Mouse (Mus musculus) heart, postnatal 36 days (tissue): ENCODE results near the gene Sardh. TPM values are rescaled to one million over a fixed set of nuclear protein-coding genes. Genes with fewer than 3 reads are reported as not detected.

ENCODE experiments used
- DNase-seq, 2 experiments: peaks; one replicate each; pipeline ENCODE4 v3.0.0; 2021 to 2022
- intact Hi-C: fragments of 180-260 bp; cut with DNase I; formaldehyde crosslinking; loops from one replicate; pipeline ENCODE4 v1.15.1; 2025
- total RNA-seq, 2 experiments: library from RNA; stranded (reverse); gene quantifications; 2 replicates each; pipeline ENCODE4 v1.2.3; 2021

The Sardh gene
- 1 to 10 TPM; 4.8 to 7.1 TPM for total RNA-seq

DNA sequence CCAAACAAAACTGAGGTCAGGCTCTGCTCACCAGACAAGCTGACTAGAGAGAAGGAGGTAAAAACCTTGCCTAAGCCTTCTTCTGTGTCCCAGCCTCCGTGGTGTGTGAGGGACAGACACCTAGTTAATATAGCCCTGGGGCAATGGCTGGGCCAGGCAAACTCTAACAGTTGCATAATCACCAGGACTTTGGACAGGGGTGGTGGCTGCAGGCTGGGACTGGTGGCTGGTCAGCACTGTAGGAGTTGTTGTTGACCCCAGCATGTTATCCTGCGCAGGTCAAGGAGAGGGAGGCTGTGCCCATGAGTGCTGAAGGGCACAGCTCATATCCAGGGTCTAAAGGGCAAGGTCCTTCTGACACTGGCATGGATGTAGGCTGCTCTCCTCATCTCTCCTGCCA is at the start of gene Sardh:
TSS of gene Sardh (minus strand) at position 127 of the 400 bp plus-strand sequence.
- no peak for DNase-seq
- intact Hi-C loops, result no loop called here

DNA sequence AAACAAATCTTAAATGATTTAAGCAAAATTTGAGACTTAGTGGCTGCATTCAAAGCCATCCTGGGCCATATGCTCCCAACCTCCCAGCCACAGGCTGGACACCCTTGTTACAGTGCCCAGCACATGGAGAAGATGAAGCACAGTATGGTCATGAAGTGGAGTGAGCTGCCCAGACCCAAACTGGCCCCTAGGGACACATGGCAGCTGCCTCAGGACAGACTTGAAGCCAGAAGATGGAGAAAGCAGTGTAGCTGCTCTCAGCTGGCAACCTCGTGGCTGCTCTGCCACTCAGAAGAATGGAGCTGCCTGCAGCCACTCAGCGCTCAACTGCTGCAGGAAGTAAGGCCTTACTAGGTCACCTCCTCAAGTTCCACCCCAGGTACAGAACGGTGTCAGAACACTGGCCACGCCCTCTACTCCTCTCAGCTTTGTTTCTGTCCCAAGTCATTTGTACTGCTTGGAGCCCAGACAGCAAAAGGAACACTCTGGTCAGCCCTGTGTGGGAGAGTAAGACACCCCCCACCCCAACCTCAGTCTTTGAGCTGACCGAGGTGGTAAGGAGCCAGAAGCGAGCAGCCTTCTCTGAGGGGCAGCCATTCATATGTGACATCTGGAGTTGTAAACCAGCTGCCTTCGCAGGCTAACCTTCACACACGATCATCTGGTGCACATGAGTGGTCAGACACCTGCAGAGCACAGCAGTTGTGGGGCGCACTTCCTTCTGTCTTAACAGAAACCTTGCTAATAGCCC is 48.7 kb upstream of the Sardh start:
- DNase-seq, result no peak
- intact Hi-C loops, result no loop called here

DNA sequence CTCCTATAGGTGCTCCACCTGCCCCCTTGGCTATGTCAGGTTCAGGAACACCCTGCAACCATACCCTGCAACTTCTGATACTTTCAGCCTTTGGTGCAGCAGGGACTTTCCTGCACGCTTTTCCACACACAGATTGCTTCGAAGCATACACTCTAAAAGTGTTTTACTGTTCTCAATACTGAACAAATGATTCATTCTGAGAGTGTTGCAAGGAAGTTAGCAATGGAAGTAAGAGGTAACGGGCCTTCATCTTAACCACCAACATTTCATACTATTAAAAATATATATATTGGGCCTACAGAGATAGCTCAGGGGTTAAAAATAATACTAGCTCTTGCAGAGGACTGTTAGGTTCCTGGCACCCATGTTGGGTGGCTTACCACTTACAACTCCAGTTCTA is 46.6 kb upstream of the Sardh start:
- intact Hi-C loops, result loop anchor here (2.0 kb wide), 1 partner anchor 20 kb away; no protein-coding TSS in a partner anchor
- no peak for DNase-seq

DNA sequence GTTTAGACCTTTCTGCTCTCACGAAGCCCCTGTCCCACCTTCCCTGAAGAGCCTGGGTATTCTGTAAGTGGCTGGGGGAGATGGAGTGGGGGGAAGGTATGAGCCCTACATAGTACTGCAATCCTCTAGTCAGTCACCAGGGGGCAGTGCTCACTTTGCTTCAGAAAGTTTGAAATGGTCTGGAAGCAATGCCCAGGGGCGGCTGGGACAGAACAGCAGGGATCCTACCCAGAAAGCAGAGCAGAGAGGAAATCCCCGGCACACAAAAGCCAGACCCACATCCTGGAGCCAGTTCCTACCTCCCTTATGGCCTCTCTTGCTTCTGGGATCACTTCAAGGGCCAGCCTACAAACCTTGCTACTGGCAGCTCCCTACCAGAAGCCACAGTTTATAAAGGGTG is 40.9 kb upstream of the Sardh start:
- DNase-seq, result peak; percentile 81 to 86
- intact Hi-C loops, result loop anchor here (1.0 to 10.0 kb wide), 2 partner anchors 139 to 476 kb away; no protein-coding TSS in a partner anchor

DNA sequence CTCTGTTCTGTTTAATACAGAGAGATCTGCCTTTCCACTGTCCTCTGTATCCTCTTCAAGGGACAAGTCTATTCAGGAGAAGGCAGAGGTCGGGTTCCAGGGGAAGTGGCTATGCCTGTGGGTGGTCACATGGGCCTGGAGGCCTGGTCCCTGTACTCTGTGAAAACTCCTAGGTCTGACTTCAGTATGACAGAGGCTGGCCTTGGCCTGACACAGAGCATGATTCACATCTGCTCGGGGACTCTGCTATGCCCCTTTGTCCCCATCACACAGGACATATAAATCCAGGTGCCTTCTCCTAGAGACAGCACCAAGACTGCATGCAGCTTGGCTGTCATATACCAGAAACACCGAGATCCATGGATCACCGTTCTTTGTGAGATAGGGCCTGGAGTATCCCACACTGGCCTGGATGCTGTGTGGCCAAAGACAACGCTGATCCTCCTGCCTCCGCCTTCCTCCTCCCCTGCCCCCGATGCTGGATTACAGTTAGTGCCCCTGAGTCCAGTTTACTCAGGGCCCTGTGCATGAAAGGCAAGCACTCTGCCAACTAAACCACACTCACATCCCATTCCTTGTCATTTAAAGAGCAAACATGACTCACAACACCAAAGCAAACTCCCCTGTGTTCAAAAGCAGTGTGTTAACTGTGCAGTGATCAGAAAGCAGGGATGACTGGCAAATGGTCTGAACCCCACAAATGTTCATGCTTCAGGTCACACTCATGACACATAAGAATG is 39.0 kb upstream of the Sardh start:
- intact Hi-C loops, result loop anchor here (10.0 kb wide), 1 partner anchor 478 kb away; no protein-coding TSS in a partner anchor
- DNase-seq, result no peak

DNA sequence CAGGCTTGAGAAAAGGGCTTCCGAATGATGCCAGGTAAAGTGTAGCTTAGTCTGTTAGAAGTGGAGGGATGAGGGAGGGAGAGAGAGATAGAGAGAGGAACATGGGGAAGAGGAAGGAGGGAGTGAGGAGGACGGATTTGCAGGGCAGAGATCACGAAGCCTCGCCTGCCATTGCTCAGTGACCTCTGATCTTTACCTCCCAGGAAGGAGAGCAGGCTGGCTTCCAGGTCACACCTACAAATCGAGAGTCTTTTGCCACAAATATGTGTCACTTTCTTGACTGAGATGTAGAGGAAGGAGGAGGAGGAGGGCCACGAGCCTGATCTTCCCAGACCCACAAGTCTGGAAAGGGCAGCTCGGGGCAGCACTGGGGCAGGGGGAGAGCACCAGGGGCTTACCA is 36.3 kb upstream of the Sardh start:
- intact Hi-C loops, result loop anchor here (5.0 to 10.0 kb wide), 2 partner anchors 248 to 480 kb away; no protein-coding TSS in a partner anchor
- no peak for DNase-seq

DNA sequence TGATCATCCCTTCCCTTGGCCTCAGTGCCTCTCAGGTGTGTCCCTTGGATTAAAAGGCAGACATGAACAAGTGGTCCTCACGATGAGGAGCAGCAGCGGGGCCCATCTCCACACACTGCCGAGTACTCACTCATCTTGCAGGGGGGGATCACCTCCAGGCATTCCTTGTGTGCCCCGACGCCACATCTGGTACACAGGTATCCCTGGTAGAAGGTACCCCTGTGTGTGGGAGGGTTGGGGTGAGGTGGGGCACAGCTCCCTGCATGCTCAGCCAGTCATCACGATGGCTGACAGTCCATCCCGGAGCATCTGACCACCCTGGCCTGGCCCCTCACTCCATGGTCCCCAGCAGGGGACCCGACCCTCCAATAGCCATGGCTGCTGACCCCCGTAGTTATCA is 33.6 kb upstream of the Sardh start:
- no peak for DNase-seq
- intact Hi-C loops, result loop anchor here (2.0 to 10.0 kb wide), 3 partner anchors 61 to 483 kb away; no protein-coding TSS in a partner anchor

DNA sequence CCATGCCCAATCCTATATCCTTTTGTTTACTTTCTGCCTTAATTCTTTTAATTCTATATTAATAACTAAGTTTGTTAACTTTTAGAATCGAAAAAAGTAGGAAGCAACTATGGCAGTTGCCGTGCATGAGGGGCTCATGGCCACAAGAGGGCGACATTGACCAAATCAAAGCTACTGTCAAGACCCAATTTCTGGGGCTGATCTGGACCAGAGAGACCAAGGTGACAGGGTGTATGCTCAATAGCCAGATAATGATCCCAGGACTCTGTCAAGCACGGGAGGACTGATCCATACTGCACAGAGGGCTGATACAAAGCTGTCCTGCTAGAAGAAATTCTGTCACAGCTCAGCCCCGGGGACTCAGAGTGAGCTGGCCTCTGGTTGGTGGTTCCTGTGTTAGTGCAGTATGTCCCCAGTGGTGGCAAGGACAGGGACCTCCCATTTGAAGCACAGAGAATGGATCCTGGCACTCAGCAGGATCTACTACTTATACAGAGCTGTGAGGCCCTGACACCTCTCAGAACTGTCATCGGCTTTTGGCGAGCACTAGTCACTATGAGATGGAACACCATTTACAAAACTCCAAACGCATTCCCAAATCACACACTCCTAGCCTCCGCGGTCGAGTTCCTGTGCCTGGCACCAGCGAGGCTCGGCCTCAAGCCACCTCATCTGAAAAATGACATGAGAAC is 32.9 kb upstream of the Sardh start:
- intact Hi-C loops, result loop anchor here (2.0 to 10.0 kb wide), 3 partner anchors 62 to 484 kb away; no protein-coding TSS in a partner anchor

DNA sequence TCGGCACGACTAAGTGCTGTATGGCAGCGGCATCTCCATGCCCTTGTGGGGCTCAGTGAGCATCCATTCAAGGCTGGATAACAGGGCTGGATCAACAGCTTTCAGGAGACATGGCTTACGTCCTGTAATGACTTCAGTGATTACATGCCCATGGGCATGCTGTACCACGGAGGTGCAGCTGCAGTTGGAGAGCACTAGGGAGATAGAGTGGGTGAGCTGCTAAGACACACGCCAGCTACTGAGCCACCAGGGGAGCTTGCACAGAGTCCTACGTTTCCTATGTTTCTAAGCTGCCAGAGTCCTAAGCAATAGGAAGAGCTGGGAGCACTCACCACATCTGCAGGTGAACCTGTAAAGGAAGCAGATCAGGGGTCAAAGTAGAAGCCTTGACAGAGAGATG is 30.7 kb upstream of the Sardh start:
- DNase-seq, result no peak
- intact Hi-C loops, result no loop called here

More for the DNA sequence above, 32.9 kb upstream of the Sardh start:
- DNase-seq, result peak; percentile 72 to 78

DNA sequence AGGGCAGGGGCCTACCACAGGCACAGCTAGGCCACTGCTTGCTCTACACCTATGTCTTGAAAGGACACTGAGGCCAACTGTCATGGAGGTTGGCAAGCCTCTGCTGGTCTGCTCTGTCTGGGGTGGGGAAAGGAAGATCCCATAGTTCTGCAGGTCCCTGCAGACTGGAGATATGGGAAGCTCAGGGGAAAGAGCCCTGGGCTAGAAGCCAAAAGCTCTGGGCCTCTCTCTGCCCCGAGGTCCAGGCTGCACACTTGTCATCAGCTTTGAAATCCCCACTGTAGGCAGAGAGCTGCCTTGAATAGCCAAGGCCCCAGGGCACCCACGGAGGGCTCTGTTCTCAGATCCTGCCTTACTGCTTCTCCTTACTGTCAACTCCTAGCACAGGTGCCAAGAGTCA is 20.2 kb upstream of the Sardh start:
- intact Hi-C loops, result no loop called here
- DNase-seq, result no peak

DNA sequence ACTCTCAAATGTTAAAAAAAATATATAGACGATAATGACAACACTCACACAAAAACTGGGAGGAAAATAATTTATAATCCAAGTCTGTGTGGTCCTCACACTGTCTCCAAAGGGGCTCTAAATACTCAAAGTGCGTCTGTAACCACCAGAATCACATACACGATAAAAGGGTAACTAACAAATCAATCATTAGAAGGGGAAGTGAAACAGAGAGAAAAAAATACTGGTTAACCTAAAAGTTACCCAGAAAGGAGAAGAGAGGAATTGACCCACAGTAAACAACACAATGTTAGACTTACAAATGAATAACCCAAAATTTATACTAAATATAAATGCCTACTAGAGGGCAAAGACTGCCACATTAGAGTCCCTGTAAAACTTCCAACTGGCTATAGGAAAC is 17.7 kb upstream of the Sardh start:
- intact Hi-C loops, result no loop called here
- no peak for DNase-seq

DNA sequence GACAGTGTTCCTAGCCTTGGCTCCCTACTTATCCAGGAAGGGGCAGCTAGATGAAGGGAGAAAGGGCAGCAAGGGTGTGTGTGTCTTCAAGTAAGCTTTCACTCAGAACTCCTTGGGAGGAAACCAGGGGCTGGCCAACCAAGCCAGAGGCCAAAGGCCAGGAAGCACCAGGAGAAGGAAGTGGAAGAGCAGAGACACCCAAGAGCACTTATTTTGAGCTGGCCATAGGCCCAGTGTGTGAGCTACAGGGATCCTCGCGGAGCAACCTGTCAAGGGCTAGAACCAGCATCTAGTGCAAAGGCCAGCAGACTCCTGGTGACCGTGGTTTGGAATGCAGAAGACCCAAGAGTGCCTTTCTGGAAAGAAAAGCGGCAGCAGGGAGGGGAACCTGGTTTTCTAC is 14.8 kb upstream of the Sardh start:
- no peak for DNase-seq
- intact Hi-C loops, result no loop called here

DNA sequence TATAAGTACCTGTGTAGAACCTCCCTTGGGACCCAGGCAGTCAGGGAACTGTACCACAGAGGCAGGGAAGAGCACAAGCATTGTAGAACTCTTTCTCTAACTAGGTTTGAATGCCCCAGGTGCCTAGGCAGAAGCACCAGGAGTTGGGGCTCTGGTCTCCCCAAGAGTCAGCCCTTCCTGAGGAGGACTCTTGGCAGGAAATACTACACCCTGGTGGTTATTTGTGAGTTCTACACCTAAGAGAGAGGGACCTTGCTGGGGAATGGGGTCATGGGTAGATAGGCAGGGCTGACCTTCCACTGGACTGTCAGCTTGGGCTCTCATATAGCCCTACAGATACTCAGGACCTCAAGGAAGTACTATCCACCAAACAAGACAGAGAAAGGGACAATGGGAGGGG is 3.3 kb upstream of the Sardh start:
- intact Hi-C loops, result no loop called here
- no peak for DNase-seq

DNA sequence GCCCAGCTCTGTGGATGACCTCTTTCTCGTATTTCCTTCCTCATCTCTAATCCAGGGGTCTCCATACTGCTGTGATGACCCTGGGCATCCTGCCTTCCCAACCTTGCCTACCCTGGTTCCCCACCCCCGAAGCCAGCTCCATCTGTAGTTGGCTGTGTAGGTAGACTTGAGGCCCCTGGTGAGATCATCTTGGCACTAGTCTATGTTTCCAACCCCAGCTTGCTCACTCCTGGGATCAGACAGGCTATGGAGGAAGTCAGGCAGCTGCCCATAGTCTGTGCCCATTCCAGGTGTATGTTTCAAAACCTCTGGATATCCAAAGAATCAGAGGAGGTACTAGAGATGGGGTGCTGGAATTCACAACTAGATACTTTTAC is 662 bp downstream of the Sardh start:
- no peak for DNase-seq
- intact Hi-C loops, result no loop called here

DNA sequence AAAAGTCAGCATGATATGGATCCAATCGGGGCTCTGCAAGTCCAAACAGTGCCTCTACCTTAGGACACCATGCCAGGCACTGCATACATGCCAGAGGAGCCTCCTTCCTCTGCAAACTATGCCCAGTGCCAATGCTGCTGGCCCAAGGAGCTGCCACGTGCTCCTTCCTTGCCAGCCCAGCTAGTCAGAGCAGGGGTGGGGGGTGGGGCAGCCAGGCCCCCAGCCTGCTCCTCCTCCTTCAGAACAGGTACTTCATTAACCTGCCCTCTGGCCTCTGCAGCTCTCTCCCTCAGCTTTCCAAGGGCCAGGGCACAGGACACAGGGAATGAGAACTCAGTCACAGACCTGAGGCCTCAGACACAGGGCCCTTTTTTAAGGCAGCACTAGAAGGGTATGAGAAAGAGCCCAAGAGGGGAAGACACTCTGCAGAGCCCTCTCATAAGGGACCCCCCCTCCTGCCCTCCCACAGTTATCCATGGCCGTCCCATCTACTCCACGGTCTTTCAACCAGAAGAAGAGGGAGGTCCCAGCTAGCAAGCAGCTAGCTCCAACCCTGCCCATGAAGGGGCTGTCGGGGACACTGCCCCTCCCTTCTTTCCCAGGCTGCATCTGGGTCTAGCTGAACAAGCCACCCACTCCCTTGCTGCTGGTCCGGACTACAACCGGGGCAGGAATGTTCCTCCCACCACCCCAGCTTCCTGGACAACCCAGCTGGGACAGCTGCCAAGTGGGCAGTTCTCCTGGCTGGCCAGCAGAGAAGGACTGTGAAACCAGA is 1.2 kb downstream of the Sardh start:
- intact Hi-C loops, result no loop called here
- DNase-seq, result peak; percentile 86 to 87

DNA sequence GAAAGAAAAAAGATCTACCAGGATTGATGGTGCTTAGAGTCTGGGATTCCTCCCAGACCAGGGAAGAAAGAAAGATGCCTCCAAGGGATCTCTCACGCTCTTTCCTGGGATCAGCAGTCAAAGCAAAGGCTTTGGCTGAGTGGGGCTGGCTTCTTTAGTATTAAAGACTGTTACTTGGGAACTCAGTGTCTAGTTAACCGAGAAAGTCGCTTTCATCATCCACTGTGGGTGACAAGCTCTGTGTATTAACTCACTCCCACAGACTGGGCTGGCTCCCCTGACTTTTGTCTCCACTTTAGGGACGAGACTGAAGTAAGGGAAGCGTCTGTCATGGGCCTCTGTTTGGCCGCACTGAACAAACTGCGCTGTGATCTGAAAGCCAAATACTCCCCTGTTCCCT is 2.2 kb downstream of the Sardh start:
- intact Hi-C loops, result no loop called here
- no peak for DNase-seq

DNA sequence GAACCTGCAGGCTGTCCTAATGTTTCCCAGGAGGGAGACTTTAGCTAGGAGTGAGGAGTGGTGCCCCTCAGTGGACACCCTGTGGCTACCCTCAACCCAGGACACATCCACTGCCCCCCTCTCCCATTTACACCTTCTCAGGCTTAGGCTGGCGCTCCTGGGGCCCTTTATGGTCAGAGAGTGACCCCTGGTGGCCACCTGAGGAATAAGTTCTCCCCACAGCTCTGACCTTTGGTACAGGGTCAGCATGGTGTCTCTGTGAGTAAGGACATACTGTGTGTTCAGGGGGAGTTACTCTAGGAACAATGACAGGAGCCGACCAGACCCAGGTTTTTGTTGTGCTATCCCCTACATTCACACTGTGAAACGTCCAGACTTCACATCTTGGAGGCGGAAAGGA is 10.8 kb downstream of the Sardh start:
- peak; percentile 76 to 77 for DNase-seq
- intact Hi-C loops, result loop anchor here (1.0 to 10.0 kb wide), 6 partner anchors 111 to 593 kb away; partner anchors contain the start of genes Stkld1 and Surf4

DNA sequence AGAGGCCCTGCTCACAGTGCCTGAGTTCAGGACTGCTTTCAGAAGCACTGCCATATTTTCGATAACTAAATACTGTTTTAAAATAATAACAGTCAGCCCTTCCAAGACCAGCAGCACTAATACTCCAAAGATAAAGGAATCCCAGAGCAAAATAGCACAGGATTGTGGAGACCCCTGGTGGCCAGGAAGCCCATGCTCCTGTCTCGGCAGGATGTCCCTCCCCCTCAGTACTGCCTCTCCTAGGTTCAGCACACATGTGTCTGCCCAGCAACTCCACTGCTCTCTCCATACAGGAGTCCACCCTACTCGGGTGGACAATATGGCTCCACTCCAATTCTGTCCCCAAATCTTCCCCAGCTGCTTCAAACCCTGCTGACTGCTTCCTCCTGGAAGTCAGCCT is 12.4 kb downstream of the Sardh start:
- intact Hi-C loops, result loop anchor here (2.0 to 10.0 kb wide), 4 partner anchors 109 to 591 kb away; partner anchors contain the start of genes Stkld1 and Surf4
- peak; percentile 76 to 79 for DNase-seq

DNA sequence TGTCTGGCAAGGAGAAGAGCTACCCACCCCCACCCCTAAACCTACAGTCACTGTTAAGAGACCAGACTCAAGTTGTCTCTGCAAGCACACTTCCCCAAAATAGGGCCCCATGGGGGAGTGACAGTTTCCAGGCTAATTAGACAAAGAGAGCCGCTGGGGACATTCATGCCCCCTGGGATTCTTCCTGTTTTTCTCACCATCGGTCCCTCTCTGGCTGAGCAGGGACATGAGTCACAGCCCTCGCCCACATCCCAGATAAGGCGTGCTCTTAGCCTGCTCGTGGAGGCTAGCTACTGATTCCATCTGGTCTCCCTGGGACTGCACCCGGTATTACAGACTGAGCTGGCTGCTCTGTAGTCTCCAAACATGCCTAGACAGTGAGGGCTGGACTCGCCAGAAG is 15.8 kb downstream of the Sardh start:
- intact Hi-C loops, result loop anchor here (10.0 kb wide), 2 partner anchors 298 to 588 kb away; partner anchors contain the start of genes Stkld1 and Surf4
- peak in 1 of 2 experiments; percentile 58 for DNase-seq
